Mouse (Mus musculus) heart, postnatal 0 days (tissue): ENCODE measurements at regions not wholly inside any gene's neighbourhood (a gene's known extent, or its start where the extent isn't known, plus 50 kb on each side); places are given as distances from the start of the nearest gene placed in this dataset.

Source experiments
- CTCF ChIP-seq: IDR thresholded peaks from 2 replicates; pipeline ENCODE4 v1.5.1; 2016; ENCODE audit warnings: antibody characterized with exemption, control low read depth, low read depth
- EP300 ChIP-seq: IDR thresholded peaks from 2 replicates; pipeline ENCODE4 v1.6.1; 2016; ENCODE audit warnings: antibody characterized with exemption, low read depth

GRCm38 (mm10) chr9:87453261-87453660 lies 197.9 kb upstream of the Cep162 start:
- TF ChIP-seq CTCF (no peak), EP300 (no peak)
